Mouse (Mus musculus): Measurements from ENCODE around the gene Sgca. TPM values are rescaled to one million over a fixed set of nuclear protein-coding genes. Genes with fewer than 3 reads are reported as not detected.

The Sgca gene
- total RNA-seq, 2 experiments from 2014 or later, result 252 to 278 TPM

- DNase-seq, result peak; percentile 77
- Histone ChIP-seq H3K4me3 (peak overlapping the region; percentile 52), H3K27ac (peak overlapping the region; percentile 85)
- TF ChIP-seq CTCF (IDR thresholded peaks at IDR 0.05), result no peak
- intact Hi-C loops (cut with DNase I), result no loop called here
Measured at GRCm38 (mm10) chr11:94933584-94933983, 42.5 kb downstream of the Sgca start.

- no peak overlapping the region for H3K4me3 ChIP-seq
- TF ChIP-seq CTCF (IDR thresholded peaks at IDR 0.05), result no peak
- intact Hi-C loops (cut with DNase I), result no loop called here
- H3K27ac ChIP-seq, result peak overlapping the region; percentile 87
- peak; percentile 46 for DNase-seq
Measured at GRCm38 (mm10) chr11:94930151-94930550, 46.0 kb downstream of the Sgca start.

GRCm38 (mm10) chr11:94929599-94929998 lies 46.5 kb downstream of the Sgca start:
- intact Hi-C loops (cut with DNase I), result no loop called here
- no peak for TF ChIP-seq CTCF (IDR thresholded peaks at IDR 0.05)
- Histone ChIP-seq H3K4me3 (0 out of 2 replicates have a peak overlapping the region, but pooled peaks have one; percentile 3), H3K27ac (peak overlapping the region; percentile 87)
- no peak for DNase-seq

- H3K27ac ChIP-seq, result peak overlapping the region; percentile 87
- no peak for TF ChIP-seq CTCF (IDR thresholded peaks at IDR 0.05)
- peak overlapping the region; percentile 52 for H3K4me3 ChIP-seq
- intact Hi-C loops (cut with DNase I), result no loop called here
- peak; percentile 95 for DNase-seq
Measured at GRCm38 (mm10) chr11:94928820-94929219, 47.3 kb downstream of the Sgca start.

- TF ChIP-seq CTCF (IDR thresholded peaks at IDR 0.05), result no peak
- peak overlapping the region; percentile 87 for H3K27ac ChIP-seq
- peak; percentile 57 for DNase-seq
- intact Hi-C loops (cut with DNase I), result no loop called here
- H3K4me3 ChIP-seq, result 0 out of 2 replicates have a peak overlapping the region, but pooled peaks have one; percentile 3
Measured at GRCm38 (mm10) chr11:94927771-94928291, 48.3 kb downstream of the Sgca start.

- DNase-seq, result peak; percentile 63
- intact Hi-C loops (cut with DNase I), result no loop called here
- Histone ChIP-seq H3K27ac (peak overlapping the region; percentile 54), H3K4me3 (no peak overlapping the region)
- no peak for TF ChIP-seq CTCF (IDR thresholded peaks at IDR 0.05)
Measured at GRCm38 (mm10) chr11:94926431-94926830, 49.7 kb downstream of the Sgca start.

GRCm38 (mm10) chr11:94924977-94925376 lies 51.1 kb downstream of the Sgca start:
- Histone ChIP-seq H3K4me3 (no peak overlapping the region), H3K27ac (no peak overlapping the region)
- TF ChIP-seq CTCF (IDR thresholded peaks at IDR 0.05), result no peak
- no peak for DNase-seq
- intact Hi-C loops (cut with DNase I), result no loop called here

GRCm38 (mm10) chr11:94920996-94921401 lies 55.1 kb downstream of the Sgca start:
- no peak for DNase-seq
- TF ChIP-seq CTCF (IDR thresholded peaks at IDR 0.05), result peak; percentile 12; the same call in 1 of the 2 replicates
- H3K27ac ChIP-seq, result peak overlapping the region; percentile 46
- intact Hi-C loops (cut with DNase I), result no loop called here
- H3K4me3 ChIP-seq, result no peak overlapping the region

GRCm38 (mm10) chr11:94917717-94918116 lies 58.4 kb downstream of the Sgca start:
- H3K4me3 ChIP-seq, result no peak overlapping the region
- no peak for DNase-seq
- no peak; the same call in 1 of the 2 replicates for TF ChIP-seq CTCF (IDR thresholded peaks at IDR 0.05)
- intact Hi-C loops (cut with DNase I), result no loop called here
- peak overlapping the region; percentile 36; the same call in 1 of the 2 replicates for H3K27ac ChIP-seq

- intact Hi-C loops (cut with DNase I), result no loop called here
- no peak for DNase-seq
- no peak for TF ChIP-seq CTCF (IDR thresholded peaks at IDR 0.05)
- Histone ChIP-seq H3K4me3 (no peak overlapping the region), H3K27ac (peak overlapping the region; percentile 71)
Measured at GRCm38 (mm10) chr11:94916477-94916876, 59.6 kb downstream of the Sgca start.

- peak; percentile 91 for DNase-seq
- no peak for TF ChIP-seq CTCF (IDR thresholded peaks at IDR 0.05)
- Histone ChIP-seq H3K4me3 (peak overlapping the region; percentile 41; the same call in 1 of the 2 replicates), H3K27ac (peak overlapping the region; percentile 71)
- intact Hi-C loops (cut with DNase I), result no loop called here
Measured at GRCm38 (mm10) chr11:94915675-94916403, 60.3 kb downstream of the Sgca start.

- Histone ChIP-seq H3K27ac (peak overlapping the region; percentile 84), H3K4me3 (peak overlapping the region; percentile 26; the same call in 1 of the 2 replicates)
- peak; percentile 75 for DNase-seq
- intact Hi-C loops (cut with DNase I), result loop anchor here (2.0 kb wide), 1 partner anchor 23 kb away; the partner anchor contains the start of gene Col1a1
- no peak for TF ChIP-seq CTCF (IDR thresholded peaks at IDR 0.05)
Measured at GRCm38 (mm10) chr11:94913302-94914090, 62.6 kb downstream of the Sgca start.

Other genes starting within 250 kb of the Sgca start
- gene Cdc34b, start 234.5 kb downstream of the Sgca start, total RNA-seq (2021), result 1 to 10 TPM in 1 of 2 experiments, under 1 TPM in 1; 0.82 to 1.3 TPM
- gene Tmem92, start 193.6 kb downstream of the Sgca start, total RNA-seq (2021), result not detected
- gene Col1a1, start 40.1 kb downstream of the Sgca start, total RNA-seq (2021), result 100 to 1,000 TPM; 154 to 483 TPM
- not detected for gene Hils1, start 8.7 kb downstream of the Sgca start, total RNA-seq (2021)
- 10 to 100 TPM; 18.3 to 25.7 TPM for gene Ppp1r9b, start 14.7 kb upstream of the Sgca start, total RNA-seq (2021)
- under 1 TPM; 0.28 to 0.42 TPM for gene Samd14, start 33.6 kb upstream of the Sgca start, total RNA-seq (2021)
- 100 to 1,000 TPM; 471 to 485 TPM for gene Pdk2, start 65.0 kb upstream of the Sgca start, total RNA-seq (2021)
- gene Itga3, start 100.5 kb upstream of the Sgca start, total RNA-seq (2021), result 1 to 10 TPM; 4.3 to 5.2 TPM
- gene Dlx3, start 143.8 kb upstream of the Sgca start, total RNA-seq (2021), result not detected
- gene Dlx4, start 169.9 kb upstream of the Sgca start, total RNA-seq (2021), result not detected